Mouse (Mus musculus) embryo, embryonic 10.5 days (tissue): ENCODE results near the gene Usp29.
A peak's percentile ranks its signal among the peaks of the same experiment; 100 is the strongest.
"Not testable (repeated sequence)": the region's sequence is repeated elsewhere in the genome, so short reads cannot be mapped to it uniquely, and the experiment has no call there.

Experiments
- DNase-seq: peaks from one replicate; pipeline ENCODE4 v3.0.0-alpha.2; 2015; ENCODE audit warnings: low spot score

The Usp29 gene

DNA sequence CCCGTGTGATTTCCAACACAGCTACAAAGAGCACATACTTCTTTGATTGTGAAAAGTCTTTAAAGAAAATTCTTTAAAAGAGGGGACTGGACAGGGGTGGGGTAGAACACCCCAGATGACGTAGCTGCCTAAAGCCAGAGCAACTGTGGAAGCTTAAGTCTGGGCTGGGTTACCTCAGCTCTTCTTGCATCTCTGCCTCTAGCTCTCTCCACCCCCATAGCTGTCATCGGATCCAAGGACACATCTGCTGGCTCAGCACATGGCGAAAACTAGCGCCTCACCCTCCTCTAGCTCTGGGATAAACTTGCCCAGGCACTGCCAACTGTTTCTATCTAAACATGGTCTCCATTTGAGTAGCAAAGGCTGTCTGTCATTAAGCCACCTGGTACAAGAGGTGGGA lies 34.9 kb downstream of the Usp29 start:
- no peak for DNase-seq

DNA sequence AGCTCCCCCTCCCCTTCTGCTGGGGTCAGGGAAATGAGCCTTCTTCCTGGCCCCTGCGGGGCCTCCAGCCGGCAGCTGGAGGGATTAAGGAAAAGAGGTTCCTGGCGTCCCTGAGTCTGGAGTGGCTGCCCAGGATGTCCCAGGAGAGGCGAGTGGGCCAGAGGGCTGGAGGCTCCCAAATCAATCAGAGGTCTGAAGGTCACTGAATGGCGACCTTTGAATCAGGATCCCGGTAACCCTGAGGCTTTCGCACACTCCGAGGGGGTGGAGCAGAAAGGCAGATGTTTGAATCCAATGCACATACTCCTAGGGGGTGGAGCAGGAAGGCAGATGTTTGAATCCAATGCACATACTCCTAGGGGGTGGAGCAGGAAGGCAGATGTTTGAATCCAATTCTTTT lies 39.9 kb downstream of the Usp29 start:
- peak; percentile 88 for DNase-seq

DNA sequence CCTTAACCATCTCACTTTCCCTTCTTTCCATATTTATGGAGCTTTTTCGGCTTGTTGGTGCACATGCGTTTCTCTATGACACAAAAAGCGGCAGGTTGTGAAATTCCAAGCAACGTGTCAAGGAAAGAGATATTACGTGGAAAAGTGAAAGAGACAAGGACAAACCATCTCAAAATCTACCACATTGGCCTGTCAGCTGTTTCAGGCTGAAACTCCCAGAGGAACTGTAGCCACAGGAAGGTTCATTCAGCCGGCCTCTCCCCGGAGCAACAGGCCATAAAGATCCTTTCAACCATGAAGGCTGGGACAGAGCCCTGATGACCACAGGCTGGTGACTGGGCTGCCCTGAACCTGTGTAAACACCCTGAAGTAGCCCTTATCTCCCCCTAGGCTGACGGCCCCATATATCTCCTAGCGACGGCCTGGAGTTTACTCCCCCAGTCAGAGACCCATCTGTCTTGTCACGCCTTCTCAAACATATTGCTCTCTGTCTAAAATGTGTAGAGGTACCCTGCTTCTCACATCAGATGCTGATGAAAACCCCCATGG lies 43.6 kb downstream of the Usp29 start:
- not testable (repeated sequence) for DNase-seq

DNA sequence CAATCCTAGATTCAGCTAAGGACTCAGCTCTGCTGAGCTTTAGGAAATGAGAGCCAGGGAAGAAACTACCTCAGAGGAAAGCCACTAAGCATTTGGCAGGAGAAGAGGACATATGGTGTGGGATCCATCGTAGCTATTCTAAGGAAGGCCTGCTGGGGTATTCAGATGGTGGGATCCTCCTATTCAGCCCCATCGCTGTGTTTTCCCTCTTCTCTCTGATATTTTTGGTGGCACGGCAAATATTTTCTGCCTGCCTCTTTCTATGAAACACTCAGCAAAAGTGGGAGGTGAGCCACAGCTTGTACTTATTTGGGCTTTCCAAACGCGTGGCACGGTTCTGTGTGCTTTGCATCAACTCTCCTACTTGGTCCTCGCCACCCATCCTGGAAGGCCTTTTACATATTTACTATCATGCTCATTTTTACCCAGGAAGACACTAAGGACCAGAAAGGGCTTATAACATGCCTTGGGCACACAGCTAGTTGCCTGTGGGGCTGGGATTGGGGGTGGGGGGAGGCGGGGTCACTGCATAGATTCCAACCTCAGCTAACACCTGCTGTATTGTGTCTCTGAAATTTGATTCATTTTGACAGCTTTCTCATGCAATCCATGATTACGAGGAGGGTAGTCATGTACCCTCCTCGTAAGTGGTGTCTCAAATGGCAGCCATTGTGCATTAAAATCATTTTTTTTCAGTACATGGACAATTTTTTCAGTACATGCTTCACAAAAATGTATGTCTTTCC lies 46.1 kb downstream of the Usp29 start:
- no peak for DNase-seq

DNA sequence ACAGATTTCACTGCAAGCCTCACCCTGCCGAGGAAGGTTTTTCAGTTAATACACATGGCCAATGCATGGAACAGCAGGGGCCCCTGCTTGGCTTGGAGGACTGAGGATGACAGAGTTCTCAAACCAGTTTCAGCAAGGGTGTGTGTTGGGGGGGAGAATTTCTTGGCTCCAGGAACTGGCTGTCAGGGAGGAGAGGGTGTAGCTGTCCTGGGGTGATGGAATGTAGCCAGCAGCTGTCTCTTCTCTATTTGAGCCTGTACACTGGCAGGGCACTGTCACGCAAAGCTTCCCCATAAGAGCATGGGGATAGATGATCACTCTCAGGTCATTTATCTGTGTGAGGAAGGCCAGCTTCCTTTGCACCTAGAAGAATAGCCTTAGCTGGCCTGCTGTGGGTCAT lies 46.7 kb downstream of the Usp29 start:
- DNase-seq: no peak

DNA sequence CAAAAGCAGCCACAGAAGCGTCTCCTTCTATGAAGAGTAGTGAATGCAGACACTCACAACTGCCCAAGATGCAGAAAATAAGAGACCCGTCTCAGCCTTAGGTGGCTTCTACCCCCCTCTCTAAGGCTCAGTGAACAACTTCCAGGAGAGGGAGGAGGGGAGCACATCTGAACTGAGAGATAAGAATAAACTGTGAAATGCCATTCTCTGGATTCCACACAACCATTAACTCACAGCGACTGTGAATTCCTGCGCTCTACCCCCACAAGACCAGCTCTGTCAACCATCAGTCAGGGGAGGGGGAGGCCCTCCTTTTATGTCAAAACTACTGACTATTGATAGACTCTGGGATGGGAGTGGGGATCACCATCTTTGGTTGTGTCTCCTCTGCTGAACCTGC lies 47.3 kb downstream of the Usp29 start:
- peak; percentile 55 for DNase-seq

DNA sequence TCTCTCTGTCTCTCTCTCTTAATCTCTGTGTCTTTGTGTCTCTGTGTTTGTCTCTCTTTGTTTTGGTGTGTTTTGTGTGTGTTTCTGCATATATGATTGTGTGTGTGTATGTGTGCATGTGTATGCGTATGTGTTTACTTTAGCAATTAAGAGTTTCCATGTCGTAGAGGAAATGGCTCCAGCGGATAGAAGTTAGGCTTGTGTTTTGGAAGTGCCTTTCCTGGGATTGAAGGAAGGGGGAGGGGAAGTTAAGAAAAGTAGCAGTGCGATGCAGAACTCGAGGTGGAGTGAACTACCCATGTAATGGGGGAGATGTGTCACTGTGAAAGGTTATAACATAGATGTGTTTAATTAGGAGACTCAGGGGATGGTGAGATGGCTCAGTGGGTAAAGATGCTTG lies 48.8 kb downstream of the Usp29 start:
- no peak for DNase-seq

DNA sequence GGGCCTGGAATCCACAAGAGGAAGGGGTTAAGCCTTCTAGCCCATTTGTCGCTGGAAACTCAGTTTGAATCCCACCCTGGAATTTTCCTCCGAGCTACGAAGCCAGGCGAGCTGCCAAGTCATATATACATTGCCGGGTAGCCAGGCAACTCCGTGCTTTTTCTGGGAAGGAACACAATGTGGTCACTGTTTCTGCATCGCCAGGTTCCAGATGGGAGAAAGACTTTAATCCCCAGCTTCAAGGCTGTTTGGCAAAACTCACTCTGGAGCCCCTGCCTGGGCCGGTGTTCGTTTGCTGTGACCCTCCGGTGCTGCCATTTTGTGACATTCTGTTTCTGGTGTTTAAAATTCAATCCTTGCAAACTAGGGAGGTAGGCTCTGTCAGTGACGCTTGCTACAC lies 51.2 kb downstream of the Usp29 start:
- peak; percentile 58 for DNase-seq

DNA sequence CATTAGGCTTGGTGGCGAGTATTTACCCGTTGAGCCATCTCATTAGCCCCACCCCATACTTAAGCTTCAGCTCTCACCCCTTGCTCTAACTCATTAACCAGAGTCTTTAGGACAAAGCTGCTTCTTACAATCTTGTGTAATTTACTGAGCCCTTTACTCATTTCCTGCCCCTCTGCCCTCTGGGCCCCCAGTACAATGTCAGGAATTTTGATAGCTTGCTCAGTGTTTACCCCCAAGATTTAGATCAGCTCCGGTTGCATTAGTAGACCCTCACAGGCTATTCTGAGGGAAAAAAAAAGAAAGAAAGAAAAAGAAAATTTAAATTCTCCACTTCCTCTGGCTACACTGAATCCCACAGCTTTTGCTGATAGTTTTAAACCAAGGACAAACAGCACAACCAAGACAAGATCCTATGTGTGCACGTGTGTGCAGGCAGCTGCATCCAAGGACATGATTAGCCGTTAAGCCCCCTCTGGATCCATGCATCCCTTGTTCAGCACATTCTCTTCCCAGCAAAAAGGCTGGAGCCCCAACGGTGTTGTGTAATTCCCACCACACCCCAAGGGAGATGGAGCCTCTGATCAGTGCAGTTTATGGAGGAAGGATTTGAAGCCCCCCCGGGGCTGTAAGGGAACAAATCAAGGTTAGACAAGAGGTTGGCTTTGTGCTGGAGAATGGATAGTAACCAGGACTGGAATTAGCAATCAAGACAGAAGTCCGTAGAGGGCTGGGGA lies 54.1 kb downstream of the Usp29 start:
- peak; percentile 73 for DNase-seq

DNA sequence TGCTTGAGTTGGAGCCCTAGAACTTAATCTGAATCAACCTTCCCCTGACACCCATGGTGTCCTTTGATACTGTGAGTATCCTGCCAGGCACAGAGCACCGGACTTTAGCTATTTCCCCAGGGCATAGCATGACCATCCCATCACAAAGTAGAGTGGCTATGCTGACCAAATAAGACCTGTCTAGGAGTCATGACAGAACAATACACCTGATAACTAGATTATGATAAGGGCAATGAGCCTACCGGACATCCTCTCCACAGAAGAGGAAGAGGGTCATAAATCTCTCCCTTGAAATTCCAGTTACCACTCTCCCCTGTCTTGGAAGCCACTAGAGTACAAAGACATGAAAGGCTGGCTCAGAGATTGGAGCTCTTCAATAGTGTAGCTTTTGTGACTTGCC lies 56.6 kb downstream of the Usp29 start:
- DNase-seq: no peak

DNA sequence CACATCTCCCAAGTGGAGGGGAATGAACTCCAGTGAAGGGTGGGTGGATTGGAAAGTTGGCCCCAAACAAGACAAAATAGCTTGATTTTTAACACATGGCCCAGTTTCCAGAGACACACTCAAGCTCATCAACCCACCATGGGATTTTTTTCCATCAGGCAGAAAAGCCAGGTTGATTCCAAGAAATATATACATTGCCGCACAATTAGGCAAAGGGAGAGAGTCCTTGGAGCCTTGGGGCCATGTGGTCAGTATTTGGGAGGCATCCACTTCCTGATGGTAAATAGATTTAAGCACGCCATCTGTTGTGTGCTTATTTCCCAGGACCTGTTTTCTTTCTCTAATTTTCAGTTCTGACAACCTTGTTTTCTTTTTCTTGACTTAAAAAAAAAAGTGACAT lies 57.7 kb downstream of the Usp29 start:
- no peak for DNase-seq

DNA sequence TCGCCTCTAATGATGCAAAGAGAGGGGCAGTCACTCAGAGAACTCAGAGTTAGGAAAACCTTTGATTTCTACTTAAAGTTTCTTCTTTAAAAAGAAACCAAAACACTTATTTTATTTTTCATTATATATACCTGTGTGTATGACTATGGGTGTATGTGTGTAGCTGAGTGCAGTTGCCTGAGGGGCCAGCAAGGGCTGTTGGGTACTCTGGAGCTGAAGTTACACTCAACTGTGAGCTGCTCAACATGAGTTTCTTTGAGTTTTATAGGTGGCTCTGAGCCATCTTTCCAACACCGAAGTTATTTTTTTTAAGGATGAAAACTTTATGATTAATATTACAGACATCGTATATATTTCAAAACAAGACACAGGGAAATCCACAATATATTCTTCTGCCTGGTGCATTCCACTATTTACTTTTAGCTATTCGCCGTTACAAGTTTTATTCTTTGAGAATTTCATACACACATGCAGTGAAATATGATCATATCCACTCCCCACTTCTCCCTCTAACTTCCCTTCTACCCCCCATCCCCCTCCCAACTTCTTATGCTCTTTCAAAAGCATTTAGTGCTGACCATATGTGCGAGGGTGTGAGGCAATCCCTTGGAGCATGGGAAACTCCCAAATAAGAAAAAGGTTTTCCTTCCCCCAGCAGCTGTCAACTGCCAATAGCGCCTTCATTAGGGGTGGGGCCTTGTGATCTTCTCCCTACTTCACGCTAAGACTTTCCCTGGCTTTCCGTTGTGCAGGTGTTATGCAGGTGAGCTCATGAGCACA lies 61.1 kb downstream of the Usp29 start:
- no peak for DNase-seq

DNA sequence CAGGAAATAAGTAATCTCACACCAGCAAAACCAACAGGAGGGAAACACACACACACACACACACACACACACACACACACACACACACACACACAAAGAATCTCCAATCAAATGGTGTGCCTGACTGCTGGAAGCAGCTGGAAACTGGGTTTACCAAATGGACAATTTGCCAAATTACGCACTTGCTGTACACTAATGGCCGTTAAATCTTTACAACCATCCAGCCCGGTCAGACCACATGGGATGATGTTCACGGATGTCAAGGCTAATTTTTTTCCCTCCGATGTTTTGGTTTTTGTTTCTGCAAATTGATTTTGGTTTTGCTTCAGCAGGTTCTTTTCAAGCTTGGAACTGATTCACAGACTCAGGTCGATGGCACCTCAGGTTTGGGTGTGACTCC lies 62.9 kb downstream of the Usp29 start:
- DNase-seq: no peak

DNA sequence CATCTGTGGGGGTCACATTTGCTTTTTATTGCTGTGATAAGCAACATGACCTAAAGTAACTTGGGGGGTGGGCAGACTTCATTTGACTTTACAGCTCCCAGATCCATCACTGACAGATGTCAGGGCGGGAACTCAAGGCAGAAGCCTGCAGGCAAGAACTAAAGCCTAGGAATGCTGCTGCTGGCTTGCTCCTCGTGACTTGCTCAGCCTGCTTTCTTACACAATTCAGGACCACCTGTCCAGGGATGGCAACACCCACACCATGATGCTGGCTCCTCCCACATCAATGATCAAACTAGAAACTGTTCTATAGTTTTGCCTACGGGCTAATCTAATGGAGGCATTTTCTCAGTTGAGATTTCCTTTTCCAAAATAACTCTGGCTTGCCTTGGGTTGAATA lies 63.4 kb downstream of the Usp29 start:
- no peak for DNase-seq

DNA sequence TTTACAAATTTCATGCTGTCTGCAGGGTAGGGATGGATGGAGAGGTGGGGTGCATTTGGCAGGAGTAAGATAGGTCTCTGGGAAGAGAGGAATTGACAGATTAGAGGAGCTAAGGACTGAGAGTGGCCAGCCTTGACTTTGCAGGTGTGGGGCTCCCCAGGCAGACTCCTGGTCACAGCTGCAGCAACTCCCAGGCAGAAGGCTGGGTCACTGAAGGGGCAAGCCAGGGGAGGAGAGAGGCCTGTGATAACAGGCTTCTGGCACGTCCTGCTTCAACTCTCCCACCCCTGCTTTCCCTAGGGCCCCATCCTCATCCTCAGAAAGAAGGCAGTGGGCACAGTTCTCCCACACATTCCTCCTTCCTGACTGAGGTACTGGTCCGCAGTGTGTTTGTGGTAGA lies 67.0 kb downstream of the Usp29 start:
- DNase-seq: no peak

DNA sequence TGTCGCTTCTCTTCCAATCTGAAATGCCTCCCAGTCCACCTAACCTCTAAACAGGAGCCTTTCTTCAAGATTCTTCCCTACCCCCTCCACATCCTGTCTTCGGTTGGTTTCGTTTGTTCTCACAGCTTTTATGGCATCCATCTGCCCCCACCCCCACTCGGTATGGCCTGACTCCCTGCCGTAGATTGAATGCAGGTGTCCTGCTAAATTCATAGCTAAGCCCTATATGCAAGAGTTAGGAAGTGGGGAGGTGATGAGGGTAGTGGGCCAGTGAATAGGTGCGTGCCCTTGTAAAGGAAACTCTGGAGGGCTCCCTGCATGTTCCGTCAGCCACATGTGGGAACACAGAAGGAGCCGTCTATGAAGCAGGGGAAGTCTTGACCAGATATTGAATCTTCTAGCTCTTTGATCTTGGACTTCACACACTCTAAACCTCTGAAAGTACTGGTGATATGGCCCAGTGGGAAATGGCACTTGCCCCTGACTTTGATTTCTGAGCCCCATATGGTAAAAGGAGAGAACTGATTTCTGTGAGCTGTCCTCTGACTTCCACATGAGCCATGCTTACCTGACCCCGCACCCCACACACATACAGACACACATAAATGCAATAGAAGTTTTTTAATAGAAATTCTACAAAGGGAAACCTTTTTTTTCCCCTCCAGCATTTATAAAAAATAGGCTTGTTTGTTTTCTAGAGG lies 68.9 kb downstream of the Usp29 start:
- DNase-seq: peak; percentile 67

DNA sequence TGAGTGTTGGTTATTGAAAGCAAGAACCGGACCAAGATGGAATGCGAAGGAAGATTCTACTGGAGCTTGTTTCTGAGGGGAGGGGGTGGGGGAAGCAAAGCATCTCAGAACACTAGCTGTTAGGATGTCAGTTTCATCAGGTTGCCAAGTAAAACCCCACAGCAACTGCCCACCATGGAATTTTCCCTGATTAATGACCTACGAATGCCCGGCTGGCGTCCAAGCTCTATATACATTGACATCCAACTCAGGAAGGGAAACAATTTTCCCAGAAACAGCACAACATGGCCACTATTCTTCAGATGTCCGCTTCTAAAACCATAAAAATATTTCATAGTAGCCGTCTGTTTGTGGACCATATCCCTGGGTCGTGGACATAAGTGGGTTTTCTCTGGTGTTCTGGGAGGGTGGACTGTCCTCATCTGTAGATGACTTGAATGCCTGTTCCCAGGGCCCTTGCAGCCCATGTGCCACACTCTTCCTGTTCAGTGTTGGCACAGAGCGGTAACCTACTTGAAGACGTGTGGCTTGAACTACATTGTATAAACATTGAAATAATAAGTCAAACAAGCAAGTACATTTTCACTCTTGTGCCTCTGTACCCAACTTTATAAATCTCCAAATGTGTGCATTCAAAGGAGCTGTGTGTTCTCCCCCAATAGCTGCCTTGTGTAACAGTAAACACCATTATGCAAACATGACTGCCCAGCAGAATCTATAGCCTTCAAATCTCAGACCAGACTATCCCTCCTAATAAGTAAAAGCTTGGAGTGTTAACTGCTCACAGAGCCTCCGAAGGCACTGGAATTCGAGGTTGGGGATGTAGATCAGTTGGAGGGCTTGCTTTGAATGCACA lies 70.4 kb downstream of the Usp29 start:
- DNase-seq: no peak

DNA sequence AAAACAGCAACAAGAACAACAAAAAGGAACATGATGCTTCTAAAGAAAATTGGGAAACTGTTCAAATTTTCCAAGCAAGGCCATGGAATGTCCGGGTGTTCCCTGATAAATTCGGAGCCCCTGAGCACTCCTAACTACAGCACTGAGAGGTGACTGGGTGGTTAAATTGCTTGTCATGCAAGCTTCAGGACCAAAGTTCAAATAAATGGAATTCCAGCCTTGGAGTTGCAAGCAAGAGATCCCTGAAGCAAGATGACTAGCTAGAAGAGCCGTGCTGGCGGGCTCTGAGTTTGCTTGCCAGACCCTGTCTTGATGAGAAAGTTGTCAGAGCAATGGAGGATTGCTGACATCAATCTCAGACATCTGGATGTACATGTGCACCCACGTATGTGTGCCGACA lies 71.3 kb downstream of the Usp29 start:
- no peak for DNase-seq

DNA sequence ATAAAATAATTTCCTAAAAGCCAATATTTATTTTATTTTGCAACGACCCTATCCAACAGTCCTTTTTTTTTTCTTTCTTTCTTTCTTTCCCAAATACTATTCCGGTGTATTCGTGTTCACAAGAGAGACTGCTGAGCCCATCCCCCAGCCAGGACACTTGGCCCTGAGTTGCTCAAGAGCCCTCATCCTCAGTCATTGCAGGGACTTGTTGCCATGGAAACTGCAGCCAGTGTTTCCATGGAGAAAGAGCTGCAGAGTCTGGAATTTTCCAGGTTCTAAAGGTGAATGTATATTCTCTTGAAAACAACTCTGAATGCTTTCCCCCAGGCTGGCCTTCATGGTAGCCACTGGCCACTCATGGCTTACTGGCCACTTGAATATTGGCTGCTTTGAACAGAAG lies 80.2 kb downstream of the Usp29 start:
- peak; percentile 84 for DNase-seq

DNA sequence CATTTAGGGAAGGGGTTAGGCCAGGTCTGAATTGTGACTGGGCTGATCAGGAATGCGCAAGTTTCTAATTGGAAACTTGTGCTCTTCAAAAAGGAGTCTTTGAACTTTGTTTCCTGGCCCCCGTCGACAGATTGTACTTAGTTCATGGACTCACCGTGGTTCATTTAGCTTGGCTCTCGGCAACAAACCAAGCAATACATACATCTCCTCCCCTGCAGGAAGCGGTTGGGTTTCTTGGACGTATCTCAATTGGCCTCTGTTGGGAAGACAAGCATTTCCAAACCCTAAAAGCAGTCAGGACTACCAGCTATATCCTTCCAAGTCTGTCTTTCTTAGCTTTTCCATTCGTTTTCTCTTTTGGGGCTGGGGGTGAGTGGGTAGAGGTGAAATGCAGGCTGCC lies 84.6 kb downstream of the Usp29 start:
- DNase-seq: no peak

DNA sequence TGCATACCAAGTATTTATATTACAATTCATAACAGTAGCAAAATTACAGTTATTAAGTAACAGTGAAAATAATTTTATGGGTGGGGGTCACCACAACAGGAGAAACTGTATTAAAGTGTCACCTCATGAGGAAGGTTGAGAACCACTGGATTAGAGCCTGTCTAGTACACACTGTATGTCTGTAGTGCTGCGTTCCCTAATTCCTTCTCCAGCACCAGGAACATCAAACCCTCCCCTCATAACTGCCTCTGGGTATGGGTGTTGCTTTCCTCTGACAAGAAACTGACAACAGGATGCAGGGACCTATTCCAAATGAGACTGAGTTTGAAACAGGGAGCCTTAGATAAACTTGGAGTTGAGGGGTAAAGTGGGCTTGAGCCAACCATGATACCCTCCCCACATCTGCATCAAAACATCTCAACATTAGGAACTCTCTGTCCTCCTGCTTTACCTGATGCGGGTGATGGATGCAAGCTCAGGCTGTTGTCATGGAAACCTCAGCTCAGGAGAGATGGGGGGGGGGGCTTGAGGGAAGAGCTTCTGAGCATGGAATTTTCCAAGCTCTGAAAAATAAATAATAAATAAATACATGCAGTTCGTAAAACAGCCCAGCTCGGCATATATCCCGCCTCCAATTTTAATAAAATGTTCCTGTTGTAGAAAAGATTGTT lies 86.5 kb downstream of the Usp29 start:
- no peak for DNase-seq
